Mouse (Mus musculus): Measurements from ENCODE around the gene Pcgf1.
A peak's percentile ranks its signal among the peaks of the same experiment; 100 is the strongest.

The Pcgf1 gene

DNA sequence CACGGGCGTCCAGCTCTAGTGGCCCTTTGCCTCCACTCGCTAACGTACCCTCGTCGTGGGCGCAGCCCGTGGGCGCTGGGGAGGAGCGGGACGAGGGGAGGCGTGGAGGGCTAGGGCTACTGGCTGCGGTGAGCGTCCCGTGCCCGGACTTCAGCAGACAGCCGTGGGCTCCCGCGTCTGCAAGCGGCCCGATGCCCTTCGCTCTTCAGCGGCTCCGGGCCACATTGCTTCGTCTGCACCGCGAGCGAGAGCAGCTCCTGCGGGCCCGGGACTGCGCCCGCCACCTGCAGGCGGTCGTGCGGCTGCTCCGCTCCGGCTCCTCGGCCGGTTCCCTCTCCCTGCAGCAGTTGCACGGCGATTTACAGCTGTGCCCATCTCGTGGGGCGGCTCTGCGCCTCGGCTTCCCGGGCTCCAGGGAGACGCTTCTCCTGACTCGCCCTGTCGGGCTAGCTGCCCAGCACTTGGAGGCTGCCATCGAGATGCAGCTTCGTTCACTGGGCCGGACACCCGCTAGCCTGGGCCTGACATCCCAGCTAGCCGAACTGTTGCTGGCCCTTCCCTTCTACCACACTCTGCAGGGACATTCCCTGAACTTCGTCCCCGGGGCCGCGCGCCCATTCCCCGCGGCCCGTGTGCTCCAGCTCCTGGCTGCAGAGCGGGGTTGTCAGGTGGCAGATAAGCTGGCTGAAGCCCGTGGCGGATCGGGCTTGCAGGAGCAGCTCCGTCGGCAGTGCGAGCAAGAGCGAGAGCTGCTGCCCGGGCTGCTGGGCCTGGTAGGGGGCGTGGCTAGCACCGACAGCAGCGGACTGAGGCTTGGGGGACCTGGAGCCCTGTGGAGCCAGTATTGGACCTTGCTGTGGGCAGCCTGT lies 24.3 kb downstream of the Pcgf1 start:
- no peak for DNase-seq (ENCODE audit: low spot score)

DNA sequence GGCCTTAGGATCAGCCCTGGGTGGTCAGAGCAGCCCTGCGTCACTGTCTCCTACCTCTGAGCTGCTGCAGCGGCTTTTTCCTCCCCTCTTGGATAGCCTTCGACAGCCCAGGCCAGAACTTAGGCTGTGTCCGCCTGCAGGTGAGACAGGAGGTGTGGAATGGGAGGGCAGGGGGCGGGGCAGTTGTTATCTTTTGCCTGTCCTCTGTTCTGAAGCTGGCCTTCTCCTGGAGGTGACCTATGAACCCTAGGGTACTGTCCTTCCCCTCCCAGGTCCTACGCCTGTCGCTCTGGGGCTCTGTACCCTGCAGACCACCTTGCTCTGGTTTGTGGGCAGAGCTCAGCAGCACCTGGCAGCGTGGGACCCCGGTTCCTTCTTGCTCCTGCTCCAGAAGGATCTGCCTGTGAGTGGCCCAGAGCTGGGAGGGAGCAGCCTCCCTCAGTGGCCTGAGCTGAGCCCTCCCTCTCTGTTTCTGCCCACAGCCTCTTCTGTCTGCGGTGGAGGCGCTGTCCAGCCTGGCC lies 25.5 kb downstream of the Pcgf1 start:
- no peak for DNase-seq (ENCODE audit: low spot score)

DNA sequence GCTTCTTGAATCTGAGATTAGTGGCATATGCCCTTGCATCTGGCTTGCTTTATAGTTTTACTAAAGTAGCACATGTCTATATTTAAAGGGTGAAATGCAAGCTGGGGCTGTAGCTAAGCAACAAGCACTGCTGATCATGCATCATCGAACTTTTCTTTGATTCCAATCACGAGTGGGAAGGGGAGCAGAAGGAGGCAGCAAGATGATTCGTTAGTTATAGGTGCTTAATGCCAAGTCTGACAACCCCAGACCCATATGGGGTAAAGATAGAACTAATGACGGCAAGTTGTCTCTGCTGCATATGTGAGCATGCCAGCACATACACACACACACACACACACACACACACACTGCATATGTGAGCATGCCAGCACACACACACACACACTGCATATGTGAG lies 26.5 kb downstream of the Pcgf1 start:
- no peak for DNase-seq (ENCODE audit: low spot score)

DNA sequence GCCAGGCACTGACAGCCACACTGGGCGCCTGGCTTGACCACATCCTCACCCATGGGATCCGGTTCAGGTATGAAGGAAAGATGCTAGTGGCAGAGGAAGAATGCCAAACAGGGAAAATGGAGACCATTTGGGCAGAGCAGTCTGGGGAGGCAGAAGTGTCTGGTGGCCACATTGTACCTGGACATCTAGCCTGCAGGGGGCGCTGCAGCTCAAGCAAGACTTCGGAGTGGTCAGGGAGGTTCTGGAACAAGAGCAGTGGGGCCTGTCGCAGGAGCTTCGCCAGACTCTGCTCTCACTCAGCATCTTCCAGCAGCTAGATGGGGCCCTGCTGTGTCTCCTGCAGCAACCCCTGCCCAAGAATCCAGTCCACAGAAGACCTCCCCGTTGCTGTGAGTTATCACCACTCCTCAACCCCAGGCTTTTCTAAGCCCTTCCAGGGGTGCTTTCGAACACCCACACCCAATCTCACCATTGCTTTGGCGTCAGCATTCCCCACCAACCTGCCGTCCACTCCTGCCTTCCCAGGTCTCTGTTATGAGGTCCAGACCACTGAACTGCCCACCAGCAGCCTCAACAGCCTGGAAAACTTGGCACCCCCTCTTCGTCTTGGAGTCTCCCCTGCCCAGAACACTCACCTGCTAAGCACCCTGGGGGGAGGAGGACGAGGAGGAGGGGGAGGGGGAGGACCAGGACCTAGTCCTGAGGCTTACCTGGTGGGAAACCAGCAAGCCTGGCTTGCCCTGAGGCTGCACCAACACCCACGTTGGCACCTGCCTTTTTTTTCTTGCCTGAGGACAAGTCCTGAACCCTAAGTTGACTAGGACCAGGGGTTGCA lies 30.1 kb downstream of the Pcgf1 start:
- peak; percentile 70 for DNase-seq (ENCODE audit: low spot score)

DNA sequence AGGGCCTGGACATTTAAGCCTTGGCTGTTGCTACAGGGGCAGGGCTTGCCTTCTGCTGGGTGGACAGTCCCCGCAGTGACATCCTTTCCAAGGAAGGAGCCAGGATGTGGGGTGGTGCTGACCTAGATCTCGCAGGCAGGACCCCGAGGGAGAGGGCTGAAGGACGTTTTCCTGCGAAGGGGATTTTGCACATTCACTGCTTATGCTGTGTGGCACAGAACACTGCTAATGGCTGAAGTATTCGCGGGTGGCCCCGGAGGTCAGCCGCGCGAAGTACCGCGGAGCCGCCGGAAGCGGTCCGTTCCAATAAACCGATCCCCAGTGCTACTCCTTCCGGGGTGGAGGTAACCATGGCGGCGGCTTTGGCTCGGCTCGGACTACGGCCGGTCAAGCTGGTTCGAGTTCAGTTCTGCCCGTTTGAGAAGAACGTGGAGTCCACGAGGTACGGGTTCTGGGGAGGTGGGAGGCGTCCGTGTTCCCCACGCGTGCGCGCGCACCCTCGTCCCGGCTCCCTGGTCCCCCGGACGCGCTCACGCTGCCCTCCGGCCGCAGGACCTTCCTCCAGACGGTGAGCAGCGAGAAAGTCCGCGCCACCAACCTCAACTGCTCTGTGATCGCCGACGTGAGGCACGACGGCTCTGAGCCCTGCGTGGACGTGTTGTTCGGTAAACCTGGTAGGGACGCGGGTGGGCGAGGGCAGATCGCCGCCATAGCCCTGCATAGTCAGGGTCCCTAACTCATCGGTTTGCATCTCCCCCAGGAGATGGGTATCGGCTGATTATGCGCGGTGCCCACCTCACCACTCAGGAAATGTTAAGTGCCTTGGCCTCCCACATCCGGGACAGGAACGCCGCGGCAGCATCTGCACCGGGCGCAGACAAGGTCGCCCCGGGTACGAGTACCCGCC lies 31.3 kb downstream of the Pcgf1 start, which contains the start of gene Mrpl53:
Gene Mrpl53 (plus strand): TSS at position 279 of the 907 bp plus-strand sequence.
- DNase-seq (ENCODE audit: low spot score): peak; percentile 75

DNA sequence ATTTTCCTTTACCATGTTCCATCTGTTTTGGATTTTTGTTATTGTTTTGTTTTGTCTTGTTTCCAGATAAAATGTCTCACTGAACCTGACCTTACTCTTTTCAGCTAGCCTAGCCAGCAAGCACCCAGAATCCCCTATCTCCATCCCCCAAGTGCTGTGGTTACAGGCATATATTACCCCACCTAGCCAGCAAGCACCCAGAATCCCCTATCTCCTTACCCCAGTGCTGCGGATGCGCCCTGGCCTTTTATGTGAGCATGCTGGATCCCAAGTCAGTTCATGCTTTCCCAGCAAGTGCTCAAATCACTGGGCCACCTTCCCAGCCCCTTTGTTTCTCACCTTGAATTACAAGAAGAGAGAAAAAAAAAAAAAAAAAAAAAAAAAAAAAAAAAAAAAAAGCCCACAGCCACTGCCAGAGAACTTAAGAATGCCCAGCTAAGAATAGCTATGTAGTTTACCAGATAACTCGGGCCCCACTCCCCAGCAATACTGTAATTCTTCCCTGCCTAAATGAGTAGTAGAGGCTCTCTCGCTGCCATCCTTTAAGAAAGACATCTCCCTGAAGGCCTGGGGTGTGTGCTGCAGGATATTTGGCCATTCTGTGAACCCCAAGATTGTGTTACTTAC lies 34.0 kb downstream of the Pcgf1 start:
- DNase-seq (ENCODE audit: low spot score): no peak

DNA sequence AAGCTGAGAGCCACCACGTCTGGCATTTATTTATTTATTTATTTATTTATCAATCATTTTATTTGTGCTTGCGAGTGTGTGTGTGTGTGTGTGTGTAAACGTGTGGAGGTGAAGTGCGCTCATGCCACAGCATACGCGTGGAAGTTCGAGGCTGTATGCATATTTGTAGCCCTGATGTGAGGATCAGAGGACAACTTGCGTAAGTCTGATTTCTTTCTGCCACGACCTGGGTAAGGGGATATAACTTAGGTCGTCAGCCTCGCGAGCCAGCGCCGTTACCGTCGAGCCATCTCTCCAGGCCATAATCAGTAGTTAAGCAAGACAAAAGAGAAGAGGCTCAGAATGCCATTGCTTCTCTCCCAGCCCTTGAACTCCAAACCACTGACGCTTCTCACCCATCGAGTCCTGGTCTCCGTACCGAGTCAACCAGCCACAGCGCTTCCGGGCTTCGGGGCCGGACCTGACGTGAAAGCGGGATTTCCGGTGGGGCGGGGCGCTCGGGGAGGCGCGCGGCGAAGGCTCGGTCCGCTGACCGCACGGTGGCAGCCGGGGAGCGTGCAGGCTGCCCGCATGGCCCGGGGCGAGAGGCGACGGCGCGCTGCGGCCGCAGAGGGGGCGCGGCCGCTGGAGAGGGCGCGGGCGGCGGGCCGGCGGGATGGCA lies 37.5 kb downstream of the Pcgf1 start, which contains the start of gene Mogs:
Gene Mogs (plus strand): TSS at position 486 of the 661 bp plus-strand sequence.
- peak; percentile 96 for DNase-seq (ENCODE audit: low spot score)

DNA sequence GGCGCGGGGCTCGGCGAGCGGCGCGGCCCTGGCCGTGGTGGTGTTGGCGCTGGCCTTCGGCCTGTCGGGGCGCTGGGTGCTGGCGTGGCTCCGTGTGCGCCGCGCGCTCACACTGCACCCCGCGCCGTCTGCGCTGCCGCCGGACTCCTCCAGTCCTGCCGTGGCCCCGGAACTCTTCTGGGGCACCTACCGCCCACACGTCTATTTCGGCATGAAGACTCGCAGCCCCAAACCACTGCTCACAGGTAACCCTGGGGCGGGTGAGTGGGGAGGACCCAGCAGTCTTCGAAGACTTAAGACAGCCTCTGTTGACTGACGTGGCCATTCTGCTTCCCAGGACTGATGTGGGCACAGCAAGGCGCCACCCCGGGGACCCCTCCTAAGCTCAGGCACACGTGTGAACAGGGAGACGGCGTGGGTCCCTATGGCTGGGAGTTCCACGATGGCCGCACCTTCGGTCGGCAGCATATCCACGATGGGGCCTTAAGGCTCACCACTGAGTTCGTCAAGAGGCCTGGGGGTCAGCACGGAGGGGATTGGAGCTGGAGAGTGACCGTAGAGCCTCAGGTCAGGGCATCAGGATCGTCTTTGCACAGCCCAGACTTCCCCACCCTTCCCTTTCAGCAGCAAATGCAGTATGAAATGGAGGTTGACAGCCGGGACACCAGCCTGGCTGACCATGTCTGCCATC lies 38.2 kb downstream of the Pcgf1 start:
- no peak for DNase-seq (ENCODE audit: low spot score)

DNA sequence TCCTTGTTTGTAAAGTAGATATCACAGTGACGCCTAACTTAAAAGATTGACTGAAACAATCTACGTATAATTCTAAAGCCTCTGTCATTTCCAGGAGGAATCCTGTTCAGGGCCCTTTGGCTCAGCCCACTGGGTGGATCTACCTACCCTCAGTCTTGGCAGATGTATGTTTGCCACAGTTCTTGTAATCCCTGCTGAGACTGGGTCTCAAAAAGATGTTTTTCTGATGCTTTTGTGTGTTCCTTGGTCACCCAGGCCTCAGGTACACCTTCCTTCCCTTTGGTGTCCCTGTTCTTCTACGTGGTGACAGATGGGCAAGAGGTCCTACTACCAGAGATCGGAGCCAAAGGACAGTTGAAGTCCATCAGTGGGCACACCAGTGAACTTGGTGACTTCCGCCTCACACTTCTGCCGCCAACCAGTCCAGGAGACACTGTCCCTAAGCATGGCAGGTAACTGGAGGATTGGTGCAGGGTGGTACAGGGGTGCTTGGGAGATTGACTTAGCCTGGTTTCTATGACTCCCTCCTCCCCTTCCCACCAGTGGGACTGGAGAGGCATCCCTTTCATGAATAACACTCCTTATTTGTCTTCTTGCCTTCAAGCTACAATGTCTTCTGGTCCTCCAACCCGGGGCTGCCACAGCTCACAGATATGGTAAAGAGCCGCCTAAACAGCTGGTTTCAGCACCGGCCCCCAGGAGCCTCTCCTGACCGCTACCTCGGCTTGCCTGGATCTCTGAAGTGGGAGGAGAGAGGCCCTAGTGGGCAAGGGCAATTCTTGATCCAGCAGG lies 38.9 kb downstream of the Pcgf1 start:
- no peak for DNase-seq (ENCODE audit: low spot score)

DNA sequence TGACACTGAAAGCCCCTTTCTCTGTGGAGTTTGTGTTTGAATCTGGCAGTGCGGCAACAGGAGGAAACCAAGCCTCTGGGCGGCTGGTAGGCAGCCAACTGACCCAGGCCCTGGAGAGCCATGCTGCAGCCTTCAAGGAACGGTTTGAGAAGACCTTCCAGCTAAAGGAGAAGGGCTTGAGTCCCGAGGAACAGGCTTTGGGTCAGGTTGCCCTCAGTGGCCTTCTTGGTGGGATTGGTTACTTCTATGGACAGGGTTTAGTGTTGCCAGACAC lies 39.4 kb downstream of the Pcgf1 start:
- DNase-seq (ENCODE audit: low spot score): no peak

DNA sequence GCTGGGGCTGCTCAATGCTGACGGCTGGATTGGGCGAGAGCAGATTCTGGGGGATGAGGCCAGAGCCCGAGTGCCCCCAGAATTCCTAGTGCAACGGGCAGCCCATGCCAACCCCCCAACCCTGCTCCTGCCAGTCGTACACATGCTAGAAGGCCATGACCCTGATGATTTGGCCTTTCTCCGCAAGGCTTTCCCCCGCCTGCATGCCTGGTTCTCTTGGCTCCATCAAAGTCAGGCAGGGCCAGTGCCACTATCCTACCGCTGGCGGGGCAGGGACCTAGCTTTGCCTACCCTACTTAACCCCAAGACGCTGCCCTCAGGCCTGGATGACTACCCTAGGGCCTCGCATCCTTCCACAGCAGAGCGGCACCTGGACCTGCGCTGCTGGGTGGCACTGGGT lies 39.9 kb downstream of the Pcgf1 start:
- no peak for DNase-seq (ENCODE audit: low spot score)

DNA sequence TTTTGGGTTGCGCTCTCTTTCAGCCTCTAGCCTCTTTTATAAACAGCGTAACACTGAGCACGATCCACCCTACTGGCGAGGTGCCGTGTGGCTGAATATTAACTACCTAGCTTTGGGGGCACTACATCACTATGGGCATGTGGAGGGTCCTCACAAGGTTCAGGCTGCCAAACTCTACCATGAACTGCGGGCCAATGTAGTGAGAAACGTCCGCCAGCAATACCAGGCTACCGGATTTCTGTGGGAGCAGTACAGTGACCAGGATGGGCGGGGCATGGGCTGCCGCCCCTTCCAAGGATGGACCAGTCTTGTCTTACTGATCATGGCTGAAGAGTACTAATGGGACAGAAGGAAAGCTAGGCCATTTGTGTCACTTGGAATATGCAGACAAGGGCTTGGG lies 40.7 kb downstream of the Pcgf1 start:
- no peak for DNase-seq (ENCODE audit: low spot score)

DNA sequence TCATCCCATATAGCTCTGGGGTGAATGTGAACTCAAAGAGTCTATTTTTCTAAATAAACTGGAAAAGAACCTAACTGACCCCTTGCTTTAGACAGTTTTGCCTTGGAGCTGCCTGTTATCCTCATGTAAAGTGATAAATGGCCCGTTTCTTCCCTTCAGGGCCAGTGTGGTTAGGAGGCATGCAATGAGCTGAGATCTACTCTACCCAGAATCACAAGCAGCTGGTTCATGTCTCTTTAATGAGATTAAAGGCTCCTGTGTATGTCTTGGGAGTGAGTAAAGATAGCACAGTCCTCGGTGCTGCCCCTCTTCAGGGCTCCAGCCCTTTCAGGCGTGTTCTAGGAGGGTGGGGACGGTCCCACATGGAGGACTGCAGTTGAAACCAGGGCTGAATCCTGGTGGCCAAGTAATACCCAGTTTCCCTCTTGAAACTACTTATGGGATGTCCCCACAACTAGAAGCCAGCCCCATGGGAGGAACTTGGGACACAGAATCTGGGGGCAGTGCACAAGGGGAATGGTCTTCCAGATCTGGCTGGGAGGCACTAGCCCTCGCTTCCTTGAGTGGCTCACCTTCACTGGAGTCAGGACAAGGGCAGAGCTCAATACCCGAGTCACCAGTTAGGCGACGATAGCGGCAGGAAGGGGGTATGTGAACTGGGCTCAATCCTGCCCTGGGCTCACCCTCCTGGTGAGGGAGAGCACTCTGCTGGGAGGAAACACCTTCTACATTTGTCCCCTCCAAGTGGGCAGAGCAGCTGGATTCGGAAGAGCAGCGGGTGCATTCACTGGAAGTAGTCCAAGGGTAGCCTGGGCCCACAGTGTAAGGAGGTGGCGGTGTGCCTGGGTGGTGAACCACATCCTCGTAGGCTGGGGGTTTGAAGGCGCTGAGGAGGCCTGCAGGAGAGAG lies 41.4 kb downstream of the Pcgf1 start:
- no peak for DNase-seq (ENCODE audit: low spot score)

DNA sequence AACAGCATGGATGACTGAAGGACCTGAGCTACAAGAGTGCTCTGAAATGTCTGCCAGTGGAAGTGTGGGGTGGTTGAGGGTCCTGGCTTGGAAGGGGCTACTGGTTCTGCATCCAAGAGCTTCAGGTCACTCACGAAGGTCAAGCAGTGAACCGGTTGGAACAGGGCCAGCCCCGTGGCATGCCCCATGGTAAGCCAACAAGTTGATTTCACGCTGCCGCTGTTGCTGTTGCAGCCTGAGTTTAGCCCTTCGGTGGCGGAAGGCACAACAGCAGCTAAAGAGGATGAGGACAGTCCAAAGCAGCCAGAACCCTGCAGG lies 42.0 kb downstream of the Pcgf1 start:
- DNase-seq (ENCODE audit: low spot score): no peak

DNA sequence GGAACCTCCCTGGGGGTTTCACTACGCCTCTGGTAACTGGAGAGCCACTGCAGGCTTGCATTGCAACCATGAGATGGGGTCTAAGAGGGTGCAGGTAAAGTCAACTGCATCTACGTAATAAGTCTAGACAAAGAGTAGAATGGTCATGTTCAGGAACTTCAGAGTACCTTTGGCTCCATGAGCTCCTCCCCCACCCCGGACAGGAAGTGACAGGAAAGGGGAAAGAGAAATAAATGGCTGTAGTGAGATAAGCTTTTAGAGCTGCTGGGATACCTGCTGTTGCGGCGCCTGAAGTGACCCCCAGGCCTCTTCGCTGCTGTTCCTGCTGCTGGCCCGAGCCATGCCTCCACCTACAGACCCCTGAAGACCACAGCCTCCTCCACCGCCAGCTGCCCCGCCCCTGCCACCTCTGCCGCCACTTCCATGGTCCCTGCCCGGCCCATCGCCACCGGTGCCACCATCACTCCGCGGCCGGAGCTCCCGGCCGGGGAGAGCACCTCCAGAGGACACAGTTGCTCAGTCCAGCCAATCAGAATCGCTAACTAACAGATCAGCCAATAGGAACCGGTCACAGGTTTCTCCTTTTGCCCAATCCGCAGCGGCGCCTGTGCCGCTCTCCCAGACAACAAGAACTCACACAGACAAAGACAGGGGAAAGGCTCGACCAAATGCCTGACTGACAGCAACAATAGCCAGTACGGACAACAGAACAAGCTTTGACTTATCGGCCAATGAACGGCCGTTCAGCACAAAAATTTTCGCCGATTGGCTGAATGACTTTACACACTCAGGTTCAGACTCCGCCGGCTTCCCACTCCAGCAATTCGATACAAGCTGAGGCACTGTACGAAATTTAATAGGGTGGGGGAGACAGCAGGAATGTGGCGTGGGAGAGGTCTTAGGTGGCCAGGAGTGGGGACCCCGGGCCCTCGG lies 43.5 kb downstream of the Pcgf1 start, which contains the start of gene Wbp1:
Gene Wbp1 (minus strand): TSS at position 630 of the 933 bp plus-strand sequence.
- peak; percentile 99 for DNase-seq (ENCODE audit: low spot score)

DNA sequence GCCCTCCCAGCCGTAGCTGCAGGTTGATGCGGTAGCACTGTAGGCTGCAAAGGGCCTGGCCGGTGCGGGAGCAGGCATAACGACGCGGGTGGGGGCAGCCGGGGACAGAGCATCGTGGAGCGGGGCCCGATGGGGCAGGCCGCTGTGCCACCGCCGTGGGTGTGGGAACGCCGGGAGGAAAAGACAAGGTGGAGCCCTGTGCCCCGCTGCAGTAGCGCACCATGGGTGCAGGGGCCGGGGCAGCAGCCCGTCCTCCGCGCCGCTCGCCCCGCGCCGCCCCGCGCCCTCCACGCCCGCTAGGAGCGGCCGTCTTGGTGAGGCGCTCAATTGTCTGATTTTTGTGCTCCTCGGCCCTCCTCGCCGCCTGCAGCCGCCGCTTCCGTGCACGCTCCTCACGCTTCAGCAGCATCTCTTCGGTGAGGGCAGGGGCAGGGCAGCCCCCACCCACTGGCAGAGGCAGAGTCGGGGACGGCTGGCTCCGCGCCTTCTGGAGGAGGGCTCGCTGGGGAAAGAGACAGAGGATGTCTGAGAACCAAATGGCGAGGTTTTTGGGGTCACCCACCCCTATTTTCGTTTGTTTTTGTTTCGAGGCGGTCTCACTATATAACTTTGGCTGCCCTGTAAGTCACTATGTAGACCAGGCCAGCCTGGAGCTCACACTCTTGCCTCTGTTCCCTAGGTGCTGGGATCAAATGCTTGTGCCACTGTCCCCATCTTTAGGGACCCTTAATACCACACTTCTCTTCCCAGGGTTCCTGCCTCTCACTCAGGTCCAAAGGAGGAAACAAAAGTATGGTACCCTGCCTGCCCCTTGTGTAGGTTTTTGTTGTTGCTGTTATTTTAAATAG lies 44.4 kb downstream of the Pcgf1 start:
- DNase-seq (ENCODE audit: low spot score): no peak

Data from lung, postnatal 25 days (tissue).